Mouse (Mus musculus): Measurements from ENCODE around the gene Tlr8. TPM values are rescaled to one million over a fixed set of nuclear protein-coding genes. Genes with fewer than 3 reads are reported as not detected.
A peak's percentile ranks its signal among the peaks of the same experiment; 100 is the strongest.
"Not testable (repeated sequence)": the region's sequence is repeated elsewhere in the genome, so short reads cannot be mapped to it uniquely, and the experiment has no call there.

The Tlr8 gene
- total RNA-seq (2015; ENCODE audit: low replicate concordance): 5.4 and 9.0 TPM in 2 replicates
- total RNA-seq (2017; ENCODE audit: low replicate concordance): 3.6 and 15.5 TPM in 2 replicates

- ATAC-seq (replicated peaks; ENCODE audit: low FRiP score, poor library complexity, severe bottlenecking): no peak
Measured at GRCm38 (mm10) chrX:167264086-167264485, at the start of gene Tlr8. Gene Tlr8 (minus strand): TSS chrX:167264329.

GRCm38 (mm10) chrX:167302061-167302460 lies 37.9 kb upstream of the Tlr8 start:
- ATAC-seq (replicated peaks; ENCODE audit: low FRiP score, poor library complexity, severe bottlenecking): not testable (repeated sequence)

- no peak for ATAC-seq (replicated peaks; ENCODE audit: low FRiP score, poor library complexity, severe bottlenecking)
Measured at GRCm38 (mm10) chrX:167276953-167277352, 12.8 kb upstream of the Tlr8 start.

- no peak for ATAC-seq (replicated peaks; ENCODE audit: low FRiP score, poor library complexity, severe bottlenecking)
Measured at GRCm38 (mm10) chrX:167276551-167276950, 12.4 kb upstream of the Tlr8 start.

- ATAC-seq (replicated peaks; ENCODE audit: low FRiP score, poor library complexity, severe bottlenecking): no peak
Measured at GRCm38 (mm10) chrX:167263530-167263929, 599 bp downstream of the Tlr8 start.

- ATAC-seq (replicated peaks; ENCODE audit: low FRiP score, poor library complexity, severe bottlenecking): no peak
Measured at GRCm38 (mm10) chrX:167241736-167242135, 22.4 kb downstream of the Tlr8 start.

GRCm38 (mm10) chrX:167239293-167239921 lies 24.7 kb downstream of the Tlr8 start:
- no peak for ATAC-seq (replicated peaks; ENCODE audit: low FRiP score, poor library complexity, severe bottlenecking)

- peak; percentile 70 for ATAC-seq (replicated peaks; ENCODE audit: low FRiP score, poor library complexity, severe bottlenecking)
Measured at GRCm38 (mm10) chrX:167233104-167233687, 30.9 kb downstream of the Tlr8 start.

- no peak for ATAC-seq (replicated peaks; ENCODE audit: low FRiP score, poor library complexity, severe bottlenecking)
Measured at GRCm38 (mm10) chrX:167231150-167231549, 33.0 kb downstream of the Tlr8 start.

GRCm38 (mm10) chrX:167229819-167230218 lies 34.3 kb downstream of the Tlr8 start:
- no peak for ATAC-seq (replicated peaks; ENCODE audit: low FRiP score, poor library complexity, severe bottlenecking)

- ATAC-seq (replicated peaks; ENCODE audit: low FRiP score, poor library complexity, severe bottlenecking): no peak
Measured at GRCm38 (mm10) chrX:167229206-167229605, 34.9 kb downstream of the Tlr8 start.

- no peak for ATAC-seq (replicated peaks; ENCODE audit: low FRiP score, poor library complexity, severe bottlenecking)
Measured at GRCm38 (mm10) chrX:167227756-167228155, 36.4 kb downstream of the Tlr8 start.

GRCm38 (mm10) chrX:167227138-167227537 lies 37.0 kb downstream of the Tlr8 start:
- ATAC-seq (replicated peaks; ENCODE audit: low FRiP score, poor library complexity, severe bottlenecking): no peak

GRCm38 (mm10) chrX:167226570-167226969 lies 37.6 kb downstream of the Tlr8 start:
- no peak for ATAC-seq (replicated peaks; ENCODE audit: low FRiP score, poor library complexity, severe bottlenecking)

- no peak for ATAC-seq (replicated peaks; ENCODE audit: low FRiP score, poor library complexity, severe bottlenecking)
Measured at GRCm38 (mm10) chrX:167212707-167213106, 51.4 kb downstream of the Tlr8 start.

GRCm38 (mm10) chrX:167211871-167212555 lies 52.1 kb downstream of the Tlr8 start:
- no peak for ATAC-seq (replicated peaks; ENCODE audit: low FRiP score, poor library complexity, severe bottlenecking)

- ATAC-seq (replicated peaks; ENCODE audit: low FRiP score, poor library complexity, severe bottlenecking): no peak
Measured at GRCm38 (mm10) chrX:167210319-167210728, 53.8 kb downstream of the Tlr8 start.

GRCm38 (mm10) chrX:167209828-167210227 lies 54.3 kb downstream of the Tlr8 start:
- ATAC-seq (replicated peaks; ENCODE audit: low FRiP score, poor library complexity, severe bottlenecking): no peak

- no peak for ATAC-seq (replicated peaks; ENCODE audit: low FRiP score, poor library complexity, severe bottlenecking)
Measured at GRCm38 (mm10) chrX:167208978-167209754, 55.0 kb downstream of the Tlr8 start, which contains the start of gene Tmsb4x. Gene Tmsb4x (minus strand): TSS chrX:167209315.

GRCm38 (mm10) chrX:167208506-167208820 lies 55.7 kb downstream of the Tlr8 start:
- ATAC-seq (replicated peaks; ENCODE audit: low FRiP score, poor library complexity, severe bottlenecking): no peak

Data from erythroid progenitor cell, adult 5-6 weeks (primary cell).